Mouse (Mus musculus) olfactory bulb, adult 2 months (tissue): Measurements from ENCODE around the gene Hmgn1. TPM values are rescaled to one million over a fixed set of nuclear protein-coding genes. Genes with fewer than 3 reads are reported as not detected.
"Not testable (repeated sequence)": the region's sequence is repeated elsewhere in the genome, so short reads cannot be mapped to it uniquely, and the experiment has no call there.

Experiments
- H3K27ac ChIP-seq: fragments of 200-500 bp; 2 replicates; pipeline ENCODE4 v1.5.1; 2012; ENCODE audit warnings: low read depth, low read length; ENCODE audit not compliant: insufficient read depth
- H3K4me1 ChIP-seq: fragments of 200-500 bp; 2 replicates; pipeline ENCODE4 v1.6.1; 2012; ENCODE audit warnings: low read length; ENCODE audit not compliant: control insufficient read depth, insufficient read depth
- H3K4me3 ChIP-seq: fragments of 200-500 bp; 2 replicates; pipeline ENCODE4 v1.5.1; 2012; ENCODE audit warnings: mild to moderate bottlenecking, low read depth, low read length, moderate library complexity; ENCODE audit not compliant: insufficient read depth
- CTCF ChIP-seq: fragments of 200-500 bp; IDR thresholded peaks from 2 replicates; pipeline ENCODE4 v1.5.1; 2012; ENCODE audit warnings: low read depth, mild to moderate bottlenecking, low read length, moderate library complexity; ENCODE audit not compliant: insufficient read depth
- POLR2A ChIP-seq: fragments of 200-500 bp; IDR thresholded peaks from 2 replicates; pipeline ENCODE4 v1.6.1; 2012; ENCODE audit warnings: mild to moderate bottlenecking, low read depth, low read length, moderate library complexity; ENCODE audit not compliant: insufficient read depth
- WGBS: fragments of 180-500 bp; shearing (Covaris S2); methylation state at CpG from one replicate; pipeline ENCODE4 v1.1.7; 2018; 5-methylcytosine and 5-hydroxymethylcytosine counted together
- polyA plus RNA-seq: library from polyadenylated mRNA; stranded (reverse); fragments of >200 nt; gene quantifications from 2 replicates; pipeline ENCODE4 v1.2.4, GENCODE M21; 2012; ENCODE audit warnings: low replicate concordance; ENCODE audit not compliant: missing spikeins, insufficient read depth, insufficient read length

Hmgn1 gene
- polyA plus RNA-seq, 1 experiment = not detected

- Histone ChIP-seq H3K4me3 (no peak overlapping the region), H3K27ac (peak overlapping the region; percentile 77), H3K4me1 (peaks cover 37% of the 10 kb centered on the region)
- WGBS = 38% methylated on average over 11 of the region's 11 CpGs
- TF ChIP-seq CTCF (no peak), POLR2A (no peak)
Measured at GRCm38 (mm10) chr16:96157171-96157570, 29.6 kb upstream of the Hmgn1 start.

- H3K27ac ChIP-seq = peak overlapping the region; percentile 58
- no peak for TF ChIP-seq POLR2A
- no peak for TF ChIP-seq CTCF
- no peak overlapping the region for H3K4me3 ChIP-seq
- H3K4me1 ChIP-seq = peaks cover 44% of the 10 kb centered on the region
- 34% methylated on average over 8 of the region's 8 CpGs for WGBS
Measured at GRCm38 (mm10) chr16:96156019-96156418, 28.5 kb upstream of the Hmgn1 start.

- WGBS = 87% methylated on average over 2 of the region's 2 CpGs
- Histone ChIP-seq H3K27ac (peak overlapping the region; percentile 58), H3K4me3 (no peak overlapping the region), H3K4me1 (peaks cover 46% of the 10 kb centered on the region)
- TF ChIP-seq POLR2A (no peak), CTCF (no peak)
Measured at GRCm38 (mm10) chr16:96154476-96154875, 26.9 kb upstream of the Hmgn1 start.

GRCm38 (mm10) chr16:96151551-96151950 is 24.0 kb upstream of the Hmgn1 start:
- H3K4me3 ChIP-seq = no peak overlapping the region
- TF ChIP-seq CTCF (peak; percentile 88), POLR2A (no peak)
- H3K4me1 ChIP-seq = peaks cover 47% of the 10 kb centered on the region
- 23% methylated on average over 9 of the region's 9 CpGs for WGBS
- no peak overlapping the region for H3K27ac ChIP-seq

- Histone ChIP-seq H3K27ac (no peak overlapping the region), H3K4me1 (peaks cover 47% of the 10 kb centered on the region), H3K4me3 (no peak overlapping the region)
- TF ChIP-seq POLR2A (no peak), CTCF (no peak)
- WGBS = 56% methylated on average over 4 of the region's 4 CpGs
Measured at GRCm38 (mm10) chr16:96150995-96151394, 23.5 kb upstream of the Hmgn1 start.

GRCm38 (mm10) chr16:96149311-96149710 is 21.8 kb upstream of the Hmgn1 start:
- Histone ChIP-seq H3K4me3 (no peak overlapping the region), H3K27ac (peak overlapping the region; percentile 56), H3K4me1 (peaks cover 38% of the 10 kb centered on the region)
- TF ChIP-seq POLR2A (no peak), CTCF (no peak)
- 55% methylated on average over 9 of the region's 9 CpGs for WGBS

- Histone ChIP-seq H3K4me3 (no peak overlapping the region), H3K4me1 (peaks cover 34% of the 10 kb centered on the region), H3K27ac (peak overlapping the region; percentile 56)
- no peak for TF ChIP-seq POLR2A
- no peak for TF ChIP-seq CTCF
- 55% methylated on average over 6 of the region's 6 CpGs for WGBS
Measured at GRCm38 (mm10) chr16:96148834-96149233, 21.3 kb upstream of the Hmgn1 start.

GRCm38 (mm10) chr16:96145814-96146213 is 18.3 kb upstream of the Hmgn1 start:
- Histone ChIP-seq H3K4me1 (peaks cover 25% of the 10 kb centered on the region), H3K27ac (no peak overlapping the region), H3K4me3 (peak overlapping the region; percentile 95)
- TF ChIP-seq CTCF (no peak), POLR2A (no peak)
- 2% methylated on average over 5 of the region's 5 CpGs for WGBS

GRCm38 (mm10) chr16:96145110-96145800 is 17.7 kb upstream of the Hmgn1 start, which contains the start of gene Wrb:
Gene Wrb (plus strand): TSS chr16:96145407.
- Histone ChIP-seq H3K27ac (0 out of 2 replicates have a peak within 1 kb of the TSS, but pooled peaks have one; percentile 23), H3K4me3 (peak within 1 kb of the TSS; percentile 95), H3K4me1 (peaks cover 24% of the 10 kb centered on the region)
- peak; percentile 88 for TF ChIP-seq CTCF
- peak; percentile 44; the same call in 1 of the 2 replicates for TF ChIP-seq POLR2A
- WGBS = under 1% methylated on average over 68 of the region's 68 CpGs

GRCm38 (mm10) chr16:96144748-96145109 is 17.2 kb upstream of the Hmgn1 start:
- H3K4me3 ChIP-seq, H3K27ac ChIP-seq: not testable (repeated sequence)
- H3K4me1 ChIP-seq = peaks cover 20% of the 10 kb centered on the region
- WGBS = 25% methylated on average over 6 of the region's 6 CpGs
